Mouse (Mus musculus): ENCODE measurements around the gene Pla2r1. TPM values are rescaled to one million over a fixed set of nuclear protein-coding genes. Genes with fewer than 3 reads are reported as not detected.
A peak's percentile ranks its signal among the peaks of the same experiment; 100 is the strongest.

Gene Pla2r1
- 1.7 and 2.0 TPM in 2 replicates for polyA plus RNA-seq (2016; fragmentation: Nextera tagmentation; extraction: Ambion mirVana)

GRCm38 (mm10) chr2:60552902-60553682, at the start of gene Pla2r1:
TSS of gene Pla2r1 (minus strand) at chr2:60553308.
- Histone ChIP-seq H3K4me1 (peaks cover 15% of the 10 kb centered on the region), H3K9me3 (replicated peaks) (no peaks in the 10 kb centered on the region), H3K4me3 (peak within 1 kb of the TSS; percentile 56), H3K27ac (peak within 1 kb of the TSS; percentile 58), H3K36me3 (no peaks in the 10 kb centered on the region), H3K27me3 (ENCODE audit: low read depth, poor library complexity, severe bottlenecking) (peaks cover 26% of the 10 kb centered on the region)
- WGBS: 2% methylated on average over 33 of the region's 33 CpGs
- peak; percentile 75 for DNase-seq (ENCODE audit: low spot score)

GRCm38 (mm10) chr2:60601326-60601725, 48.2 kb upstream of the Pla2r1 start:
- Histone ChIP-seq H3K9me3 (replicated peaks) (no peaks in the 10 kb centered on the region), H3K4me1 (no peaks in the 10 kb centered on the region), H3K4me3 (no peak overlapping the region), H3K27ac (no peak overlapping the region), H3K27me3 (ENCODE audit: low read depth, poor library complexity, severe bottlenecking) (no peaks in the 10 kb centered on the region), H3K36me3 (no peaks in the 10 kb centered on the region)
- no peak for DNase-seq (ENCODE audit: low spot score)
- 91% methylated on average over 2 of the region's 2 CpGs for WGBS

- no peaks in the 10 kb centered on the region for H3K27me3 ChIP-seq (ENCODE audit: low read depth, poor library complexity, severe bottlenecking)
- H3K27ac ChIP-seq: no peak overlapping the region
- DNase-seq (ENCODE audit: low spot score): no peak
- H3K4me1 ChIP-seq: no peaks in the 10 kb centered on the region
- no peaks in the 10 kb centered on the region for H3K9me3 ChIP-seq (replicated peaks)
- no peak overlapping the region for H3K4me3 ChIP-seq
- WGBS: 99% methylated on average over 2 of the region's 2 CpGs
- no peaks in the 10 kb centered on the region for H3K36me3 ChIP-seq
Measured at GRCm38 (mm10) chr2:60600863-60601262, 47.8 kb upstream of the Pla2r1 start.

GRCm38 (mm10) chr2:60583416-60583815, 30.3 kb upstream of the Pla2r1 start:
- Histone ChIP-seq H3K9me3 (replicated peaks) (no peaks in the 10 kb centered on the region), H3K27me3 (ENCODE audit: low read depth, poor library complexity, severe bottlenecking) (no peaks in the 10 kb centered on the region), H3K4me1 (no peaks in the 10 kb centered on the region), H3K4me3 (no peak overlapping the region), H3K36me3 (no peaks in the 10 kb centered on the region), H3K27ac (no peak overlapping the region)
- no peak for DNase-seq (ENCODE audit: low spot score)
- WGBS: 89% methylated on average over 4 of the region's 4 CpGs

GRCm38 (mm10) chr2:60554561-60554960, 1.5 kb upstream of the Pla2r1 start:
- Histone ChIP-seq H3K9me3 (replicated peaks) (no peaks in the 10 kb centered on the region), H3K4me1 (peaks cover 15% of the 10 kb centered on the region), H3K4me3 (no peak overlapping the region), H3K27me3 (ENCODE audit: low read depth, poor library complexity, severe bottlenecking) (peaks cover 26% of the 10 kb centered on the region), H3K36me3 (no peaks in the 10 kb centered on the region), H3K27ac (no peak overlapping the region)
- DNase-seq (ENCODE audit: low spot score): no peak
- 78% methylated on average over 4 of the region's 4 CpGs for WGBS

GRCm38 (mm10) chr2:60552177-60552901, 769 bp downstream of the Pla2r1 start:
- Histone ChIP-seq H3K4me3 (peak overlapping the region; percentile 56), H3K9me3 (replicated peaks) (no peaks in the 10 kb centered on the region), H3K27ac (peak overlapping the region; percentile 58; the same call in 1 of the 2 replicates), H3K27me3 (ENCODE audit: low read depth, poor library complexity, severe bottlenecking) (peaks cover 26% of the 10 kb centered on the region), H3K4me1 (peaks cover 15% of the 10 kb centered on the region), H3K36me3 (no peaks in the 10 kb centered on the region)
- peak; percentile 36 for DNase-seq (ENCODE audit: low spot score)
- 24% methylated on average over 21 of the region's 21 CpGs for WGBS

- no peak overlapping the region for H3K27ac ChIP-seq
- WGBS: 45% methylated on average over 2 of the region's 2 CpGs
- H3K4me1 ChIP-seq: peaks cover 15% of the 10 kb centered on the region
- H3K9me3 ChIP-seq (replicated peaks): no peaks in the 10 kb centered on the region
- H3K27me3 ChIP-seq (ENCODE audit: low read depth, poor library complexity, severe bottlenecking): peaks cover 26% of the 10 kb centered on the region
- no peaks in the 10 kb centered on the region for H3K36me3 ChIP-seq
- no peak for DNase-seq (ENCODE audit: low spot score)
- H3K4me3 ChIP-seq: no peak overlapping the region
Measured at GRCm38 (mm10) chr2:60551673-60552072, 1.4 kb downstream of the Pla2r1 start.

- Histone ChIP-seq H3K4me3 (no peak overlapping the region), H3K36me3 (no peaks in the 10 kb centered on the region), H3K27me3 (ENCODE audit: low read depth, poor library complexity, severe bottlenecking) (peaks cover 26% of the 10 kb centered on the region), H3K27ac (no peak overlapping the region), H3K4me1 (peaks cover 15% of the 10 kb centered on the region), H3K9me3 (replicated peaks) (no peaks in the 10 kb centered on the region)
- DNase-seq (ENCODE audit: low spot score): no peak
- 95% methylated on average over 8 of the region's 8 CpGs for WGBS
Measured at GRCm38 (mm10) chr2:60550521-60550920, 2.6 kb downstream of the Pla2r1 start.

GRCm38 (mm10) chr2:60549851-60550250, 3.3 kb downstream of the Pla2r1 start:
- Histone ChIP-seq H3K27me3 (ENCODE audit: low read depth, poor library complexity, severe bottlenecking) (peaks cover 22% of the 10 kb centered on the region), H3K36me3 (no peaks in the 10 kb centered on the region), H3K9me3 (replicated peaks) (no peaks in the 10 kb centered on the region), H3K27ac (no peak overlapping the region), H3K4me3 (no peak overlapping the region), H3K4me1 (peaks cover 15% of the 10 kb centered on the region)
- DNase-seq (ENCODE audit: low spot score): no peak
- WGBS: 84% methylated on average over 2 of the region's 2 CpGs

- no peak for DNase-seq (ENCODE audit: low spot score)
- Histone ChIP-seq H3K27me3 (ENCODE audit: low read depth, poor library complexity, severe bottlenecking) (no peaks in the 10 kb centered on the region), H3K4me1 (peaks cover 10% of the 10 kb centered on the region), H3K27ac (no peak overlapping the region), H3K4me3 (no peak overlapping the region), H3K36me3 (no peaks in the 10 kb centered on the region), H3K9me3 (replicated peaks) (no peaks in the 10 kb centered on the region)
- WGBS: 90% methylated on average over 4 of the region's 4 CpGs
Measured at GRCm38 (mm10) chr2:60546082-60546481, 7.0 kb downstream of the Pla2r1 start.

GRCm38 (mm10) chr2:60544006-60544405, 9.1 kb downstream of the Pla2r1 start:
- 67% methylated on average over 5 of the region's 5 CpGs for WGBS
- no peak overlapping the region for H3K27ac ChIP-seq
- H3K27me3 ChIP-seq (ENCODE audit: low read depth, poor library complexity, severe bottlenecking): no peaks in the 10 kb centered on the region
- H3K4me1 ChIP-seq: peaks cover 11% of the 10 kb centered on the region
- H3K4me3 ChIP-seq: no peak overlapping the region
- no peaks in the 10 kb centered on the region for H3K9me3 ChIP-seq (replicated peaks)
- H3K36me3 ChIP-seq: no peaks in the 10 kb centered on the region
- DNase-seq (ENCODE audit: low spot score): no peak

- peaks cover 11% of the 10 kb centered on the region for H3K4me1 ChIP-seq
- H3K36me3 ChIP-seq: no peaks in the 10 kb centered on the region
- H3K27me3 ChIP-seq (ENCODE audit: low read depth, poor library complexity, severe bottlenecking): no peaks in the 10 kb centered on the region
- H3K27ac ChIP-seq: no peak overlapping the region
- no peak overlapping the region for H3K4me3 ChIP-seq
- WGBS: 36% methylated on average over 5 of the region's 5 CpGs
- DNase-seq (ENCODE audit: low spot score): no peak
- no peaks in the 10 kb centered on the region for H3K9me3 ChIP-seq (replicated peaks)
Measured at GRCm38 (mm10) chr2:60541745-60542144, 11.4 kb downstream of the Pla2r1 start.

- 92% methylated on average over 8 of the region's 8 CpGs for WGBS
- H3K27me3 ChIP-seq (ENCODE audit: low read depth, poor library complexity, severe bottlenecking): no peaks in the 10 kb centered on the region
- no peak for DNase-seq (ENCODE audit: low spot score)
Measured at GRCm38 (mm10) chr2:60540346-60540745, 12.8 kb downstream of the Pla2r1 start.

More at GRCm38 (mm10) chr2:60540346-60540745, 12.8 kb downstream of the Pla2r1 start:
- Histone ChIP-seq H3K36me3 (no peaks in the 10 kb centered on the region), H3K9me3 (replicated peaks) (no peaks in the 10 kb centered on the region), H3K4me1 (peaks cover 11% of the 10 kb centered on the region), H3K4me3 (no peak overlapping the region), H3K27ac (no peak overlapping the region)
